16 mouse cellular contexts compared by ENCODE assay signal in genomic region chr11:33870246-33870645, GRCm38 (mm10).
"Had no signal": no experiment of that assay in that cellular context is flagged by ENCODE, and none has a peak within 500 bp of the region (broad histone marks: within the 10 kb centered on the region; RNA-seq: fewer than 3 reads in every experiment).

No protein-coding gene starts in this region.

- H3K4me2 ChIP-seq: neural tube, embryonic 13.5 days; neural tube, embryonic 15.5 days; stomach, embryonic 15.5 days had no signal

- H3K27ac ChIP-seq: neural tube, embryonic 13.5 days; neural tube, embryonic 15.5 days; stomach, embryonic 15.5 days; stomach, postnatal 0 days had no signal

- DNase-seq: retina, postnatal 1 day; right cerebral cortex, adult 18-20 months; right cerebral cortex, postnatal 14 days; right cerebral cortex, postnatal 25 days; right cerebral cortex, postnatal 4 days; spleen, adult 18-20 months; thymus, adult 18-20 months; thymus, adult 2 months; thymus, postnatal 14 days; thymus, postnatal 25 days; thymus, postnatal 36 days; thymus, postnatal 4 days had no signal

- H3K36me3 ChIP-seq: neural tube, embryonic 13.5 days; neural tube, embryonic 15.5 days; stomach, embryonic 15.5 days had no signal

- H3K9ac ChIP-seq: neural tube, embryonic 13.5 days; neural tube, embryonic 15.5 days; stomach, embryonic 15.5 days had no signal

- H3K27me3 ChIP-seq: neural tube, embryonic 13.5 days; neural tube, embryonic 15.5 days; stomach, embryonic 15.5 days had no signal

- H3K4me3 ChIP-seq: neural tube, embryonic 13.5 days; neural tube, embryonic 15.5 days; stomach, embryonic 15.5 days had no signal

- H3K9me3 ChIP-seq: neural tube, embryonic 13.5 days; neural tube, embryonic 15.5 days; stomach, embryonic 15.5 days had no signal
